Comparison of ENCODE assay signal across 17 mouse cellular contexts in genomic region chr6:49779606-49780005, GRCm38 (mm10). TPM values are rescaled to one million over a fixed set of nuclear protein-coding genes. Genes with fewer than 3 reads are reported as not detected.
A peak's percentile ranks its signal among the peaks of the same experiment; 100 is the strongest.
DNase-seq lines count a peak whose midpoint lies in the region; ATAC-seq and TF ChIP-seq lines count a peak whose summit lies in the region.
"Had no signal": no experiment of that assay in that cellular context is flagged by ENCODE, and none has a peak within 500 bp of the region (broad histone marks: within the 10 kb centered on the region; RNA-seq: fewer than 3 reads in every experiment).

No protein-coding gene starts in this region.

- no peak overlapping the region for H3K4me3 ChIP-seq in intestine, embryonic 14.5 days (ENCODE audit: low read depth, low read length)
- H3K4me3 ChIP-seq in intestine, postnatal 0 days (ENCODE audit: low read depth, low read length), result no peak overlapping the region
- no peak overlapping the region for H3K4me3 ChIP-seq in forebrain, embryonic 16.5 days (replicated peaks; ENCODE audit: low read length)
- no peak overlapping the region for H3K4me3 ChIP-seq in midbrain, embryonic 15.5 days
- H3K4me3 ChIP-seq: intestine, embryonic 15.5 days; limb, embryonic 10.5 days; liver, embryonic 12.5 days; megakaryocyte, embryonic 14.5 days had no signal

- no peaks in the 10 kb centered on the region for H3K4me1 ChIP-seq in intestine, embryonic 14.5 days (replicated peaks; ENCODE audit: control insufficient read depth, insufficient read depth, low read length)
- no peaks in the 10 kb centered on the region for H3K4me1 ChIP-seq in intestine, postnatal 0 days (replicated peaks; ENCODE audit: control insufficient read depth, insufficient read depth, low read length)
- peaks cover 12% of the 10 kb centered on the region for H3K4me1 ChIP-seq in forebrain, embryonic 16.5 days (replicated peaks; ENCODE audit: control insufficient read depth, insufficient read depth, low read length)
- peaks cover 21% of the 10 kb centered on the region for H3K4me1 ChIP-seq in midbrain, embryonic 15.5 days
- H3K4me1 ChIP-seq: liver, embryonic 12.5 days had no signal

- no peak for TF ChIP-seq CTCF in intestine, postnatal 0 days (IDR thresholded peaks at IDR 0.05; ENCODE audit: low read depth)

- WGBS in intestine, embryonic 14.5 days, result 26% methylated on average over 7 of the region's 7 CpGs
- 37% methylated on average over 7 of the region's 7 CpGs for WGBS in intestine, postnatal 0 days
- WGBS in forebrain, embryonic 16.5 days, result 12% methylated on average over 7 of the region's 7 CpGs
- WGBS in midbrain, embryonic 15.5 days, result 15% methylated on average over 7 of the region's 7 CpGs

- no peaks in the 10 kb centered on the region for H3K9me3 ChIP-seq in intestine, embryonic 14.5 days (ENCODE audit: control insufficient read depth, low read length)
- H3K9me3 ChIP-seq in intestine, postnatal 0 days (ENCODE audit: control insufficient read depth), result no peaks in the 10 kb centered on the region
- H3K9me3 ChIP-seq in forebrain, embryonic 16.5 days (ENCODE audit: control insufficient read depth, low read length), result no peaks in the 10 kb centered on the region
- H3K9me3 ChIP-seq in midbrain, embryonic 15.5 days, result no peaks in the 10 kb centered on the region
- H3K9me3 ChIP-seq: intestine, embryonic 15.5 days; limb, embryonic 10.5 days; liver, embryonic 12.5 days; megakaryocyte, embryonic 14.5 days had no signal

- H3K27me3 ChIP-seq in intestine, embryonic 14.5 days (replicated peaks; ENCODE audit: control insufficient read depth, insufficient read depth, low read length), result no peaks in the 10 kb centered on the region
- no peaks in the 10 kb centered on the region for H3K27me3 ChIP-seq in intestine, postnatal 0 days (replicated peaks; ENCODE audit: control insufficient read depth, insufficient read depth, low read length)
- H3K27me3 ChIP-seq in forebrain, embryonic 16.5 days (replicated peaks; ENCODE audit: control insufficient read depth, insufficient read depth, low read length), result no peaks in the 10 kb centered on the region
- no peaks in the 10 kb centered on the region for H3K27me3 ChIP-seq in midbrain, embryonic 15.5 days (replicated peaks)
- H3K27me3 ChIP-seq: intestine, embryonic 15.5 days; liver, embryonic 12.5 days; megakaryocyte, embryonic 14.5 days had no signal

- H3K36me3 ChIP-seq in intestine, embryonic 14.5 days (ENCODE audit: control insufficient read depth, insufficient read depth, low read length), result no peaks in the 10 kb centered on the region
- H3K36me3 ChIP-seq in intestine, postnatal 0 days (ENCODE audit: control insufficient read depth, insufficient read depth), result no peaks in the 10 kb centered on the region
- H3K36me3 ChIP-seq in forebrain, embryonic 16.5 days (ENCODE audit: control insufficient read depth, insufficient read depth), result no peaks in the 10 kb centered on the region
- H3K36me3 ChIP-seq in midbrain, embryonic 15.5 days (replicated peaks), result no peaks in the 10 kb centered on the region
- H3K36me3 ChIP-seq: intestine, embryonic 15.5 days; limb, embryonic 10.5 days; liver, embryonic 12.5 days had no signal

- no peak overlapping the region for H3K27ac ChIP-seq in intestine, embryonic 14.5 days (ENCODE audit: low read depth)
- H3K27ac ChIP-seq in intestine, postnatal 0 days (ENCODE audit: low read depth, low read length), result no peak overlapping the region
- no peak overlapping the region for H3K27ac ChIP-seq in forebrain, embryonic 16.5 days (ENCODE audit: low read length)
- peak overlapping the region; percentile 24; the same call in 1 of the 2 replicates for H3K27ac ChIP-seq in midbrain, embryonic 15.5 days
- H3K27ac ChIP-seq: intestine, embryonic 15.5 days; limb, embryonic 10.5 days; liver, embryonic 12.5 days had no signal

- H3K4me2 ChIP-seq in intestine, embryonic 14.5 days (ENCODE audit: low read length), result 0 out of 2 replicates have a peak overlapping the region, but pooled peaks have one; percentile 7
- H3K4me2 ChIP-seq in intestine, postnatal 0 days (replicated peaks; ENCODE audit: low read depth), result no peak overlapping the region
- H3K4me2 ChIP-seq in forebrain, embryonic 16.5 days (ENCODE audit: low read length), result peak overlapping the region; percentile 10
- no peak overlapping the region for H3K4me2 ChIP-seq in midbrain, embryonic 15.5 days
- H3K4me2 ChIP-seq: intestine, embryonic 15.5 days; liver, embryonic 12.5 days had no signal

- no peak for ATAC-seq in intestine, embryonic 14.5 days (replicated peaks; ENCODE audit: low FRiP score, low TSS enrichment, low read depth)
- no peak for ATAC-seq in intestine, postnatal 0 days
- peak; percentile 61; the same call in 1 of the 2 replicates for ATAC-seq in forebrain, embryonic 16.5 days
- ATAC-seq in midbrain, embryonic 15.5 days (replicated peaks), result no peak
- ATAC-seq: intestine, embryonic 15.5 days; liver, embryonic 12.5 days; lung, postnatal 0 days had no signal

- H3K9ac ChIP-seq in intestine, embryonic 14.5 days (ENCODE audit: low read length), result no peak overlapping the region
- H3K9ac ChIP-seq in intestine, postnatal 0 days (ENCODE audit: low read depth, low read length), result no peak overlapping the region
- H3K9ac ChIP-seq in forebrain, embryonic 16.5 days (replicated peaks; ENCODE audit: low read depth, low read length), result 0 out of 2 replicates have a peak overlapping the region, but pooled peaks have one; percentile 12
- no peak overlapping the region for H3K9ac ChIP-seq in midbrain, embryonic 15.5 days
- H3K9ac ChIP-seq: intestine, embryonic 15.5 days; liver, embryonic 12.5 days had no signal

- no peak for DNase-seq in intestine, embryonic 14.5 days (ENCODE audit: low spot score)
- DNase-seq in embryo, embryonic 11 days, result peak; percentile 51
- DNase-seq in cerebellum, adult 8-10 months, result no peak
- DNase-seq in ovary, postnatal 14 days (ENCODE audit: low spot score), result no peak
- DNase-seq in thymus, postnatal 36 days, result no peak
- DNase-seq: adrenal gland, adult 2 months; cerebellum, adult 18-20 months; heart, postnatal 10 days; kidney, postnatal 10 days had no signal

RNA-seq across cellular contexts. Expression of gene Npy, which starts 42.9 kb away (rescaled TPM):
- 1.5 and 4.9 TPM in 2 replicates for polyA plus RNA-seq in intestine, embryonic 14.5 days (2014; fragmentation: Nextera tagmentation; extraction: Ambion mirVana)
- polyA plus RNA-seq in intestine, postnatal 0 days (2015; fragmentation: Nextera tagmentation; extraction: Ambion mirVana), result 1.1 and 1.3 TPM in 2 replicates
- 165 TPM in 2 replicates for polyA plus RNA-seq in forebrain, embryonic 16.5 days (2015; fragmentation: Nextera tagmentation; extraction: Ambion mirVana)
- polyA plus RNA-seq in midbrain, embryonic 15.5 days (2015; fragmentation: Nextera tagmentation; extraction: Ambion mirVana), result 99.7 and 150 TPM in 2 replicates
- polyA plus RNA-seq: limb, embryonic 10.5 days; lung, postnatal 0 days had no signal

Comparison
In these comparisons a context has a peak if more than half of its experiments do, and no peak if none do; other contexts are left out.
1. H3K4me2 ChIP-seq: peak in intestine, embryonic 14.5 days (single experiment) and forebrain, embryonic 16.5 days (single experiment); none in intestine, postnatal 0 days (single experiment) and midbrain, embryonic 15.5 days (single experiment).
2. RNA of gene Npy, which starts 42.9 kb away (polyA plus RNA-seq): 165 TPM in forebrain, embryonic 16.5 days and 99.7 to 150 TPM in midbrain, embryonic 15.5 days; 1.5 to 4.9 TPM in intestine, embryonic 14.5 days and 1.1 to 1.3 TPM in intestine, postnatal 0 days; every median in the first group is over 10 times any median in the second.